Comparison of ENCODE assay signal across 32 mouse cellular contexts in genomic region chr8:25450544-25450943, GRCm38 (mm10).
"Had no signal": no experiment of that assay in that cellular context is flagged by ENCODE, and none has a peak within 500 bp of the region (broad histone marks: within the 10 kb centered on the region; RNA-seq: fewer than 3 reads in every experiment).

No protein-coding gene starts in this region.

- H3K36me3 ChIP-seq: heart, embryonic 10.5 days; heart, embryonic 12.5 days; heart, embryonic 13.5 days; heart, embryonic 15.5 days; hindbrain, embryonic 10.5 days; hindbrain, embryonic 12.5 days; hindbrain, embryonic 13.5 days; hindbrain, embryonic 15.5 days; intestine, embryonic 15.5 days had no signal

- ATAC-seq: hindbrain, embryonic 16.5 days; hindbrain, postnatal 0 days; inflammation-experienced regulatory T-cells, adult 6 months; intestine, embryonic 15.5 days; intestine, embryonic 16.5 days; intestine, postnatal 0 days had no signal

- H3K27me3 ChIP-seq: heart, embryonic 12.5 days; heart, embryonic 13.5 days; heart, embryonic 15.5 days; hindbrain, embryonic 12.5 days; hindbrain, embryonic 13.5 days; hindbrain, embryonic 15.5 days; intestine, embryonic 15.5 days had no signal

- H3K4me3 ChIP-seq: heart, embryonic 10.5 days; heart, embryonic 12.5 days; heart, embryonic 13.5 days; heart, embryonic 15.5 days; hindbrain, embryonic 10.5 days; hindbrain, embryonic 12.5 days; hindbrain, embryonic 13.5 days; hindbrain, embryonic 15.5 days; intestine, embryonic 15.5 days; layer of hippocampus, adult 2 months; left cerebral cortex, adult 2 months had no signal

- DNase-seq: heart, postnatal 10 days; heart, postnatal 14 days; heart, postnatal 36 days; heart, postnatal 4 days; kidney, adult 11 months; kidney, adult 2 months; kidney, adult 8-10 months; kidney, adult 9 months; kidney, postnatal 10 days; kidney, postnatal 14 days; kidney, postnatal 25 days; kidney, postnatal 36 days; layer of hippocampus, adult 9-11 months; layer of hippocampus, postnatal 36 days had no signal

- H3K9ac ChIP-seq: heart, embryonic 12.5 days; heart, embryonic 13.5 days; heart, embryonic 15.5 days; hindbrain, embryonic 12.5 days; hindbrain, embryonic 13.5 days; hindbrain, embryonic 14.5 days; hindbrain, embryonic 15.5 days; intestine, embryonic 15.5 days had no signal

- H3K4me1 ChIP-seq: heart, embryonic 10.5 days; heart, embryonic 12.5 days; heart, embryonic 13.5 days; heart, embryonic 15.5 days; hindbrain, embryonic 10.5 days; hindbrain, embryonic 12.5 days; hindbrain, embryonic 13.5 days; hindbrain, embryonic 15.5 days; intestine, embryonic 15.5 days had no signal

- H3K4me2 ChIP-seq: heart, embryonic 11.5 days; heart, embryonic 12.5 days; heart, embryonic 13.5 days; heart, embryonic 15.5 days; hindbrain, embryonic 12.5 days; hindbrain, embryonic 13.5 days; hindbrain, embryonic 14.5 days; hindbrain, embryonic 15.5 days; intestine, embryonic 15.5 days had no signal

- H3K27ac ChIP-seq: heart, embryonic 10.5 days; heart, embryonic 13.5 days; heart, embryonic 15.5 days; hindbrain, embryonic 10.5 days; hindbrain, embryonic 12.5 days; hindbrain, embryonic 13.5 days; hindbrain, embryonic 14.5 days; hindbrain, embryonic 15.5 days; hindbrain, postnatal 0 days; intestine, embryonic 15.5 days; layer of hippocampus, adult 2 months; left cerebral cortex, adult 2 months had no signal

- H3K9me3 ChIP-seq: heart, embryonic 10.5 days; heart, embryonic 13.5 days; heart, embryonic 15.5 days; hindbrain, embryonic 10.5 days; hindbrain, embryonic 12.5 days; hindbrain, embryonic 15.5 days; intestine, embryonic 15.5 days had no signal
